8 mouse cellular contexts compared by ENCODE assay signal in the genomic region with DNA sequence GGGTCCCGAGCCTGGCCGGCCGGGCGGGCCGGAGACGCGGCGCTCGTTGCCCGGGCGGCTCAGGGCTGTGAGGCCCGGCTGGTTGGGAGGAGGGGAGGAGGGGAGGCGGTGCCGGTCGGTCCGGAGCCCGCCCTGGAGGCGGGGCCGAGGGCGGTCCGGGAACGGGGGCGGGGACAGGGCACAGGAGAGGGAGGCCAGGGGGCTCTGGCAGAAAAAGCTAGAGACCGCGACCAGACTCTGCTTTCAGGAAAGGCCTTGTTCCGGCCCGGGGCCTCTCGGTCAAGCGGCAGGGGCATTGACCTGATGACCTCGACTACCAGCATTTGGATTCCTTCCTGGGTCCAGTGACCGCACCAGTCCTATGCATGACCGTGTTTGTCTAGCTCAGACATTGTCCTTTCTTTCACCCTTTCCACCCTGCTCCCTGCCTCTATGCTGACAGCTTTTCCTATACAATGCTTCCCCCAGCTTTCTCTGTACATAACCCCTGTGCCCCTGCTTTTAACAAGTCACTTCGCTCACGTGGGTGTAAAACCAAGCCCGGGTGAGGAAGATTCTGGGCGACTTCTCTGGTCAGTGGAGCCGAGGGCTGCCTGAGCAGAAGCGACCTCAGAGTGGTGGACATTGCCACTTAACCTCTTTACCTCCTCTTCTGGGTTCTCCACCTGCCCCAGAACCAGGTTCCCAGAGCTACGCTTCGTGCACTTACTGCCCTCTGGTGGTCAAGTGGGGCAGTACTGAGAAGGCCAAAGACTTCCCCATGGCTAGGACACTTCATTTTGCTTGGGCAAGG. TPM values are rescaled to one million over a fixed set of nuclear protein-coding genes. Genes with fewer than 3 reads are reported as not detected.
A peak's percentile ranks its signal among the peaks of the same experiment; 100 is the strongest.
DNase-seq lines count a peak whose midpoint lies in the region; ATAC-seq and TF ChIP-seq lines count a peak whose summit lies in the region.

No protein-coding gene starts in this region.

- peak overlapping the region; percentile 95 for H3K27ac ChIP-seq in forebrain, embryonic 10.5 days
- H3K27ac ChIP-seq in heart, postnatal 0 days (ENCODE audit: low read depth), result peak overlapping the region; percentile 69
- peak overlapping the region; percentile 51 for H3K27ac ChIP-seq in lung, embryonic 15.5 days

- no peaks in the 10 kb centered on the region for H3K27me3 ChIP-seq in forebrain, embryonic 10.5 days (ENCODE audit: poor library complexity, severe bottlenecking)
- no peaks in the 10 kb centered on the region for H3K27me3 ChIP-seq in heart, postnatal 0 days (ENCODE audit: control insufficient read depth, insufficient read depth, low read length)
- H3K27me3 ChIP-seq in lung, embryonic 15.5 days, result no peaks in the 10 kb centered on the region

- peak overlapping the region; percentile 80 for H3K4me3 ChIP-seq in forebrain, embryonic 10.5 days
- H3K4me3 ChIP-seq in heart, postnatal 0 days (ENCODE audit: low read depth, low read length), result peak overlapping the region; percentile 74
- peak overlapping the region; percentile 78 for H3K4me3 ChIP-seq in lung, embryonic 15.5 days

- under 1% methylated on average over 38 of the region's 40 CpGs for WGBS in forebrain, embryonic 10.5 days
- under 1% methylated on average over 40 of the region's 40 CpGs for WGBS in heart, postnatal 0 days
- whole genome bisulfite sequencing in lung, embryonic 15.5 days, result under 1% methylated on average over 33 of the region's 40 CpGs

- peaks cover 18% of the 10 kb centered on the region for H3K36me3 ChIP-seq in forebrain, embryonic 10.5 days (replicated peaks)
- no peaks in the 10 kb centered on the region for H3K36me3 ChIP-seq in heart, postnatal 0 days (replicated peaks; ENCODE audit: control insufficient read depth, insufficient read depth, low read length)
- H3K36me3 ChIP-seq in lung, embryonic 15.5 days, result no peaks in the 10 kb centered on the region

- peaks cover 45% of the 10 kb centered on the region for H3K4me1 ChIP-seq in forebrain, embryonic 10.5 days
- 0 out of 2 replicates have a peak, but pooled peaks cover 4% of the 10 kb centered on the region for H3K4me1 ChIP-seq in heart, postnatal 0 days (ENCODE audit: control insufficient read depth, insufficient read depth)
- H3K4me1 ChIP-seq in lung, embryonic 15.5 days, result peaks cover 22% of the 10 kb centered on the region

- H3K9ac ChIP-seq in heart, postnatal 0 days (replicated peaks; ENCODE audit: low read depth, low read length), result peak overlapping the region; percentile 77
- peak overlapping the region; percentile 75 for H3K9ac ChIP-seq in lung, embryonic 15.5 days

- no peaks in the 10 kb centered on the region for H3K9me3 ChIP-seq in forebrain, embryonic 10.5 days
- H3K9me3 ChIP-seq in heart, postnatal 0 days (replicated peaks; ENCODE audit: control insufficient read depth, low read length), result no peaks in the 10 kb centered on the region
- H3K9me3 ChIP-seq in lung, embryonic 15.5 days, result no peaks in the 10 kb centered on the region

- peak overlapping the region; percentile 96 for H3K4me2 ChIP-seq in heart, postnatal 0 days (ENCODE audit: low read depth, low read length)
- H3K4me2 ChIP-seq in lung, embryonic 15.5 days, result peak overlapping the region; percentile 94

- no peak for TF ChIP-seq EP300 in heart, postnatal 0 days (IDR thresholded peaks at IDR 0.05; ENCODE audit: low read depth)

- DNase-seq in ES-CJ7 (ENCODE audit: low read depth, low spot score), result peak; percentile 76
- DNase-seq in c-Kit-positive CD71-negative TER-119-negative erythroid progenitor cells, embryonic 14.5 days (ENCODE audit: low read depth), result peak; percentile 84
- peak; percentile 90 for DNase-seq in forebrain, embryonic 10.5 days (ENCODE audit: extremely low spot score, low spot score)
- DNase-seq in heart, postnatal 0 days (ENCODE audit: low spot score), result peak; percentile 82
- DNase-seq in kidney, postnatal 36 days, result peak; percentile 88 to 96
- peak; percentile 90 for DNase-seq in thymus, postnatal 14 days

- peak; percentile 95 for ATAC-seq in heart, postnatal 0 days (ENCODE audit: insufficient read depth, low read depth)
- peak; percentile 96 for ATAC-seq in lung, embryonic 15.5 days (ENCODE audit: borderline replicate concordance, extremely low read depth, low FRiP score, low TSS enrichment)
- peak; percentile 86 for ATAC-seq in neutrophil, adult 5-6 weeks (ENCODE audit: extremely low read depth, insufficient number of reproducible peaks, low FRiP score, poor library complexity, severe bottlenecking)

- TF ChIP-seq CTCF in heart, postnatal 0 days (IDR thresholded peaks at IDR 0.05; ENCODE audit: low read depth), result peak; percentile 95

RNA-seq across cellular contexts. Expression of a gene that starts 13.2 kb away (rescaled TPM):
- polyA plus RNA-seq in forebrain, embryonic 10.5 days (2016; fragmentation: Nextera tagmentation; extraction: Ambion mirVana), result 0.14 and 0.36 TPM in 2 replicates
- total RNA-seq in heart, postnatal 0 days (2014; rRNA removed; ENCODE audit: low replicate concordance), result not detected in 2 replicates
- 0.10 TPM in 1 of 2 replicates, not detected in the other for polyA plus RNA-seq in heart, postnatal 0 days (2015; fragmentation: Nextera tagmentation; extraction: Ambion mirVana)
- polyA plus RNA-seq in lung, embryonic 15.5 days (2015; fragmentation: Nextera tagmentation; extraction: Ambion mirVana), result 0.29 and 0.36 TPM in 2 replicates
- 0.49 TPM in 1 of 2 replicates, not detected in the other for total RNA-seq in neutrophil, adult 5-6 weeks (2017)

RNA-seq across cellular contexts. Expression of a gene that starts 16.2 kb away (rescaled TPM):
- polyA plus RNA-seq in forebrain, embryonic 10.5 days (2016; fragmentation: Nextera tagmentation; extraction: Ambion mirVana), result 23.1 and 23.6 TPM in 2 replicates
- 5.4 and 7.9 TPM in 2 replicates for total RNA-seq in heart, postnatal 0 days (2014; rRNA removed; ENCODE audit: low replicate concordance)
- 4.5 and 5.5 TPM in 2 replicates for polyA plus RNA-seq in heart, postnatal 0 days (2015; fragmentation: Nextera tagmentation; extraction: Ambion mirVana)
- 7.7 and 9.0 TPM in 2 replicates for polyA plus RNA-seq in lung, embryonic 15.5 days (2015; fragmentation: Nextera tagmentation; extraction: Ambion mirVana)
- total RNA-seq in neutrophil, adult 5-6 weeks (2017), result 1.9 and 3.1 TPM in 2 replicates

RNA-seq across cellular contexts. Expression of a gene that starts 42.9 kb away (rescaled TPM):
- polyA plus RNA-seq in forebrain, embryonic 10.5 days (2016; fragmentation: Nextera tagmentation; extraction: Ambion mirVana), result 22.8 and 25.6 TPM in 2 replicates
- 83.3 and 85.4 TPM in 2 replicates for total RNA-seq in heart, postnatal 0 days (2014; rRNA removed; ENCODE audit: low replicate concordance)
- polyA plus RNA-seq in heart, postnatal 0 days (2015; fragmentation: Nextera tagmentation; extraction: Ambion mirVana), result 44.3 and 47.5 TPM in 2 replicates
- 39.6 and 42.7 TPM in 2 replicates for polyA plus RNA-seq in lung, embryonic 15.5 days (2015; fragmentation: Nextera tagmentation; extraction: Ambion mirVana)
- 11.8 and 15.2 TPM in 2 replicates for total RNA-seq in neutrophil, adult 5-6 weeks (2017)

RNA-seq across cellular contexts. Expression of a gene that starts 51.1 kb away (rescaled TPM):
- 279 and 280 TPM in 2 replicates for polyA plus RNA-seq in forebrain, embryonic 10.5 days (2016; fragmentation: Nextera tagmentation; extraction: Ambion mirVana)
- total RNA-seq in heart, postnatal 0 days (2014; rRNA removed; ENCODE audit: low replicate concordance), result 109 and 117 TPM in 2 replicates
- 124 TPM in 2 replicates for polyA plus RNA-seq in heart, postnatal 0 days (2015; fragmentation: Nextera tagmentation; extraction: Ambion mirVana)
- polyA plus RNA-seq in lung, embryonic 15.5 days (2015; fragmentation: Nextera tagmentation; extraction: Ambion mirVana), result 287 and 293 TPM in 2 replicates
- total RNA-seq in neutrophil, adult 5-6 weeks (2017), result 47.4 and 48.1 TPM in 2 replicates

Comparison
In these comparisons a context has a peak if more than half of its experiments do, and no peak if none do; other contexts are left out.
1. Peak in every context shown above with its lines: DNase-seq, ATAC-seq, H3K4me3 ChIP-seq and H3K27ac ChIP-seq.